Mouse (Mus musculus): ENCODE results near the gene Rps28. TPM values are rescaled to one million over a fixed set of nuclear protein-coding genes. Genes with fewer than 3 reads are reported as not detected.
"Not testable (repeated sequence)": the region's sequence is repeated elsewhere in the genome, so short reads cannot be mapped to it uniquely, and the experiment has no call there.

Rps28 gene
- 653 and 777 TPM in 2 replicates for polyA plus RNA-seq (2014; fragmentation: Nextera tagmentation; extraction: Ambion mirVana)

DNA sequence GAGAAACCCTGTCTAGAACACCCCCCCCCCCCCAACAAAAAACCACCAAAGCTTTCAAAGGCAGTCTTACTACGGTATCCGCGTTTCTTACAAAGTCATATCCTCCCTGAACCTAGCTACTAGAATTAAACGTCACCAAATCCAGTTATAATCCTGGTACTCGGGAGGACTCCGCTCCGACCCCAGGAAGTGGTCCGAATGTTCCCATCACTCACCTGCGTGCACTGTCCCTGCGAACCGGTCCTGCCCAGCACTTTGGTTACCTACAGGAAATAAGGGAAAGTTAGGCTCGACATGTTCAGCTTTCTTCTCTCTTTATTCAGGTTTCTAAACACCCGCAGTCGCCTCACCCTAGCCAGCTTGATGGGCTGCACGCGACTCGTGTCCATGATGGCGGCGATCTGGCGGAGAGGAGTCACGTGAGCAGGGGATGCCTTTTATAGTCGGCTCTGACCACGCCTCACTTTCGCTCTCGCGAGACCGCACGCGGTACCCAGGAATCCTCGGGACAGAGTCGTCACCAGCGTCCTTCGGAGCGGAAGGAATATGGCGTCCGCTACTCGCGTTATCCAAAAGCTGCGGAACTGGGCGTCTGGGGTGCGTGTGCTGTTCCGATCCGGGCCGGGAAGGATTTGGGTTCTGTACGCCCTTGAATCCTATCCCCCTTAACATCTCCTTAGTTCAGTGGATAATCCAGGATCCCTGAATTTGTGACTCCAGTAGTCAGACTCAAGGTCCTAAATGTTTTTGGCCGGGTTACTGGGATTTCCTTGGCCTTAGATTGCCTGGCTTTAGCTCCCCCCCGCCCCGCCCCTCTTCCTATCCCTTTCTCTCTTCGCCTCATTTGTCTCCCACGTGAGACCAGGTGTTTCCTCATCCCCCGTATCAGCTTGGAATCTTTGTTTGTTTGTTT is at the start of gene Rps28, which contains the start of gene Ndufa7:
Rps28 (minus strand) TSS at position 479 of the 913 bp plus-strand sequence.
Ndufa7 (plus strand) TSS at position 489 of the 913 bp plus-strand sequence.
- WGBS = under 1% methylated on average over 51 of the region's 51 CpGs
- Histone ChIP-seq H3K9me3 (ENCODE audit: control insufficient read depth, low read length) (no peaks in the 10 kb centered on the region), H3K4me1 (ENCODE audit: control insufficient read depth, insufficient read depth, low read length) (peaks cover 24% of the 10 kb centered on the region), H3K27me3 (ENCODE audit: control insufficient read depth, insufficient read depth, low read length) (no peaks in the 10 kb centered on the region), H3K4me2 (ENCODE audit: low read length) (peak within 1 kb of the TSS; percentile 74), H3K27ac (replicated peaks; ENCODE audit: low read depth, low read length) (peak within 1 kb of the TSS; percentile 86), H3K4me3 (replicated peaks; ENCODE audit: low read depth, low read length) (peak within 1 kb of the TSS; percentile 50), H3K36me3 (ENCODE audit: control insufficient read depth, insufficient read depth, low read length) (peaks cover 44% of the 10 kb centered on the region), H3K9ac (replicated peaks; ENCODE audit: low read length) (peak within 1 kb of the TSS; percentile 87)
- ATAC-seq (ENCODE audit: low FRiP score, low TSS enrichment) = peak; percentile 94
- peak; percentile 99 for DNase-seq

DNA sequence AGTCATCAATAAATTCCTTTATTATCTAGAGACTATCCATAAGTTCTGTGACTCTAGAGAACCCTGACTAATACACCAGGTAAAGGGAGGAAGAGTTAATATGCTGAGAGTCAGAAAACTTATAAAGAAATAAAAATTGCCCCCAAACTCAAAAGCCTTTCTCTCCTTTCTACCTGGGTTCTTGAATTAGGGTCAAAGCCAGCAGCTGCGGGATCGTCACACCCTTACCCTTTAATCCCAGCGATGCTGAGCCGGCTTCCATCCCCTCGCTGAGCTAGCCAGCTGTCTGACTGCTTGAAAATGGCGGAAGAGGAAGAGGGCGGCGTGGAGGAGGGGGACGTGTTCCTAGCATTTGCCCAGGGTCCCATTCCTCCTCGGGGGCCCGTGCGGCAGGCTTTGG is 49.2 kb upstream of the Rps28 start, which contains the start of gene Gm7029:
Gm7029 (plus strand) TSS at position 301 of the 400 bp plus-strand sequence.
- not testable (repeated sequence) for H3K9ac ChIP-seq (replicated peaks; ENCODE audit: low read length); H3K27me3 ChIP-seq (ENCODE audit: control insufficient read depth, insufficient read depth, low read length); H3K4me3 ChIP-seq (replicated peaks; ENCODE audit: low read depth, low read length); H3K27ac ChIP-seq (replicated peaks; ENCODE audit: low read depth, low read length); H3K9me3 ChIP-seq (ENCODE audit: control insufficient read depth, low read length); ATAC-seq (ENCODE audit: low FRiP score, low TSS enrichment); DNase-seq; H3K4me2 ChIP-seq (ENCODE audit: low read length); H3K4me1 ChIP-seq (ENCODE audit: control insufficient read depth, insufficient read depth, low read length); H3K36me3 ChIP-seq (ENCODE audit: control insufficient read depth, insufficient read depth, low read length)
- WGBS = 76% methylated on average over 3 of the region's 12 CpGs

DNA sequence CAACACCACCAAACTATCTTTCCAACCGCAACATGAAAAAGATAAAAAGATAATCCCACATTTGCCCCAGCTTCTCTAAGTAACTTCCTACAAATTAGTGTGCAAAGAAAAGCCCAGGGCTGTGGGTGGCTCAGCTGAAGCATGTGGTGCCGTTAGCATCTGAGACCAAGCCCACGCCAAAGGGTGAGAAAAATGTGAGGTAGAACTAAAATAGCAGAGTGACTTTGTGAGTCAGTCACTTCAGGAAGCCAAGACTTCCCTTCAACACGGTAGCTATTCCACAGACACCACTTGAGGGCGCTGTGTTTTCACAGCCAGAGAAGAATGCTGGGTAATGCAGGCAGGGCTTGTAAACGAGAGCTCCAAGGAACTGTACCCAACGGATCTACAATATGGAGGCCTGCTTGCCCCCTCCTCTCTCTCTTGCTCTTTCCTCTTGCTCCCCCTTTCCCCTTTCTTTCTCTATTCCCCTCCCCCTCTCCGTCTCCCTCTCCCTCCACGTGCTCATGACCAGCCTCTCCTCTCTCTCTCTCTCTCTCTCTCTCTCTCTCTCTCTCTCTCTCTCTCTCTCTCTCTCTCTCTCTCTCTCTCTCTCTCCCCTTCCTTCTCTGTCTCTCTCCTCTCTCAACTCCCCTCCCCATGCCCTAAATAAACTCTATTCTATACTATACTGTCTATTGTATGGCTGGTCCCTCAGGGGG is 41.1 kb upstream of the Rps28 start:
- WGBS = 42% methylated on average over 9 of the region's 9 CpGs
- DNase-seq = peak; percentile 3
- no peak overlapping the region for H3K9ac ChIP-seq (replicated peaks; ENCODE audit: low read length)

DNA sequence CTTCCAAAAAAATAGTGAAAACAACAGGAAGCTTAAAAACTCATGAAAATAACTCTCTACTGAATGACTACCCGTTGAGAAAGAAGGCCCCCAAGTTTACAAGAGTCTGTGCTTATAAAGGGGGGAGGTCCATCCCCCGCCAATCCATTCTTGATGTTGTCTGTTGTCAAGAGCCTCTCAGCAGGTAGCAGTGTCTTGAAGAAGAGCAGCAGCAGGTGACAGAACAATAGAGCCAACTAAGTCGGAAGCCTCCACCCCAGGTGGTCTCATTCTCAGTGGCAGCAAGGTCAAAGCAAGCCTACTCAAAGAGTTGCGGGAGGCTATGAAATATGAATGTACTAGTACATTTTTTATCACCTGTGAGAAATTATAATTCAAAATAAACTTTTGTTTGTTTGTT is 33.5 kb upstream of the Rps28 start:
- H3K4me3 ChIP-seq (replicated peaks; ENCODE audit: low read depth, low read length) = no peak overlapping the region
- 60% methylated on average over 4 of the region's 4 CpGs for WGBS
- no peak overlapping the region for H3K4me2 ChIP-seq (ENCODE audit: low read length)
- no peak for DNase-seq
- H3K4me1 ChIP-seq (ENCODE audit: control insufficient read depth, insufficient read depth, low read length) = no peaks in the 10 kb centered on the region
- H3K36me3 ChIP-seq (ENCODE audit: control insufficient read depth, insufficient read depth, low read length) = no peaks in the 10 kb centered on the region
- no peaks in the 10 kb centered on the region for H3K9me3 ChIP-seq (ENCODE audit: control insufficient read depth, low read length)
- no peak for ATAC-seq (ENCODE audit: low FRiP score, low TSS enrichment)
- H3K27ac ChIP-seq (replicated peaks; ENCODE audit: low read depth, low read length) = no peak overlapping the region
- no peak overlapping the region for H3K9ac ChIP-seq (replicated peaks; ENCODE audit: low read length)
- no peaks in the 10 kb centered on the region for H3K27me3 ChIP-seq (ENCODE audit: control insufficient read depth, insufficient read depth, low read length)

More for the DNA sequence above, 41.1 kb upstream of the Rps28 start:
- H3K4me1 ChIP-seq (ENCODE audit: control insufficient read depth, insufficient read depth, low read length) = no peaks in the 10 kb centered on the region
- H3K27me3 ChIP-seq (ENCODE audit: control insufficient read depth, insufficient read depth, low read length) = no peaks in the 10 kb centered on the region
- ATAC-seq (ENCODE audit: low FRiP score, low TSS enrichment) = no peak
- H3K36me3 ChIP-seq (ENCODE audit: control insufficient read depth, insufficient read depth, low read length) = no peaks in the 10 kb centered on the region
- H3K27ac ChIP-seq (replicated peaks; ENCODE audit: low read depth, low read length) = no peak overlapping the region
- no peaks in the 10 kb centered on the region for H3K9me3 ChIP-seq (ENCODE audit: control insufficient read depth, low read length)
- no peak overlapping the region for H3K4me2 ChIP-seq (ENCODE audit: low read length)
- no peak overlapping the region for H3K4me3 ChIP-seq (replicated peaks; ENCODE audit: low read depth, low read length)

DNA sequence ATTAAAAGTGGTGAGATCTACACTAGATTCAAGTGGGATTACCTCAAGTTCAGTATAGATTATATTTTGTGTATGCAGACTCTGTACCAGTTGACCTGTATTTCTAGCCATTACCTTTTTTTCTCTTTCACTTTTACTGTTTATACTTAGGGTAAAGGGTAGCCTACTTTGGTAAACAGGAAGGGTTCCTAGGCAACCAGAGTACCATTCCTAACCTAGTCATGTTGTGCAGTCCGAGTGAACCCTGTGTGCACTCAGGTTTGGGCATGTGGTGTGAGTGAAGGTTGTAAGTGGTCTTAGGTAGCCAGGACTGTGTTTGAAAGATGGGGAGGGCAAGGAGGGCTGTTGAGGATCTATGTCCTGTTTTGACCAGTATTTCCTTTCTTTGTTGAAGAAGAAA is 27.0 kb upstream of the Rps28 start:
- ATAC-seq (ENCODE audit: low FRiP score, low TSS enrichment) (no peak), DNase-seq (no peak)
- no peaks in the 10 kb centered on the region for H3K4me1 ChIP-seq (ENCODE audit: control insufficient read depth, insufficient read depth, low read length)
- H3K27me3 ChIP-seq (ENCODE audit: control insufficient read depth, insufficient read depth, low read length) = no peaks in the 10 kb centered on the region
- WGBS = 84% methylated on average over 1 of the region's 1 CpGs
- no peaks in the 10 kb centered on the region for H3K9me3 ChIP-seq (ENCODE audit: control insufficient read depth, low read length)
- H3K4me2 ChIP-seq (ENCODE audit: low read length) = no peak overlapping the region
- H3K4me3 ChIP-seq (replicated peaks; ENCODE audit: low read depth, low read length) = no peak overlapping the region
- no peak overlapping the region for H3K27ac ChIP-seq (replicated peaks; ENCODE audit: low read depth, low read length)
- H3K36me3 ChIP-seq (ENCODE audit: control insufficient read depth, insufficient read depth, low read length) = peaks cover 31% of the 10 kb centered on the region
- H3K9ac ChIP-seq (replicated peaks; ENCODE audit: low read length) = no peak overlapping the region

DNA sequence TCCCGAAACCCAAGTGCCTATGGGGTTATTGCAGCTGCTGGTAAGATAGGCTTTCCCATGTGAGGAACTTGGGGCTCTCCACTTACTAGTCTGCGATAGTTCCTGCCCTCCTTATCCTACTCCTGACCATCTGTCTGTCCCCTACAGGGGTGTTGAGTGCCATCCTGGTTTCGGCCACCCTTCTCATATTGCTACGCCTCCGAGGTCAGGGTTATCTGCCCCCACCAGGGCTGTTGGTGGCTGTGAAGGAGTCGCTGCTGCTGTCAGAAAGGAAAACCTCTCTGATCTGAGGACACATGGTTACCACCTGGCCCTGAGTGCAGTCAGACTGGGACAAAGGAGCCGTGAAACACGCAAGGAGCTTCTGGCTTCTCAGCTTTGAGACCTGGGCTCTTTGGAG is 23.8 kb upstream of the Rps28 start:
- H3K4me1 ChIP-seq (ENCODE audit: control insufficient read depth, insufficient read depth, low read length) = peaks cover 15% of the 10 kb centered on the region
- H3K27ac ChIP-seq (replicated peaks; ENCODE audit: low read depth, low read length) = no peak overlapping the region
- ATAC-seq (ENCODE audit: low FRiP score, low TSS enrichment) (no peak), DNase-seq (no peak)
- no peak overlapping the region for H3K4me2 ChIP-seq (ENCODE audit: low read length)
- H3K9me3 ChIP-seq (ENCODE audit: control insufficient read depth, low read length) = no peaks in the 10 kb centered on the region
- H3K36me3 ChIP-seq (ENCODE audit: control insufficient read depth, insufficient read depth, low read length) = peaks cover 32% of the 10 kb centered on the region
- H3K9ac ChIP-seq (replicated peaks; ENCODE audit: low read length) = no peak overlapping the region
- 95% methylated on average over 8 of the region's 8 CpGs for WGBS
- H3K27me3 ChIP-seq (ENCODE audit: control insufficient read depth, insufficient read depth, low read length) = no peaks in the 10 kb centered on the region
- H3K4me3 ChIP-seq (replicated peaks; ENCODE audit: low read depth, low read length) = no peak overlapping the region

DNA sequence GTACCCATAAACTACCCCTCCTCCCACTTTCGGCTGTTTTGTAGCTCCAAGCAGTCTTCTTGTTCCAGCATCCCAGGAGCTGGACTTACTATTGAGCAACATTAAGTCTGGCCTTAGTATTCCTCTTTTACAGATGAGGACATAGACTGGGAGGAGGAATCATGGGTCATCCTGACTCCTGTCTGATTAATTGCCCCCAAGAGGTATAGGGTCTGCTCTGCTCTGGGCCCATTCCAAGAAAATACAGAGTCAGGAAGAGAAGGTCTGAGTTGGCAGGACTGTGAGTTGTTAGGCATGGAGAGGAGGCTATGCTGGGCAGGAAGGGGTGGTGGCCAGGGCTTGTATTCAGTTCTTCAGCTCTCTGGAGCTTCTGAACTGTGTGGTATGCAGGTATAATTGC is 19.8 kb upstream of the Rps28 start:
- H3K9me3 ChIP-seq (ENCODE audit: control insufficient read depth, low read length) = no peaks in the 10 kb centered on the region
- peak overlapping the region; percentile 95 for H3K4me2 ChIP-seq (ENCODE audit: low read length)
- H3K4me3 ChIP-seq (replicated peaks; ENCODE audit: low read depth, low read length) = peak overlapping the region; percentile 90
- H3K27ac ChIP-seq (replicated peaks; ENCODE audit: low read depth, low read length) = no peak overlapping the region
- H3K27me3 ChIP-seq (ENCODE audit: control insufficient read depth, insufficient read depth, low read length) = no peaks in the 10 kb centered on the region
- ATAC-seq (ENCODE audit: low FRiP score, low TSS enrichment) (no peak), DNase-seq (no peak)
- H3K36me3 ChIP-seq (ENCODE audit: control insufficient read depth, insufficient read depth, low read length) = peaks cover 30% of the 10 kb centered on the region
- peaks cover 15% of the 10 kb centered on the region for H3K4me1 ChIP-seq (ENCODE audit: control insufficient read depth, insufficient read depth, low read length)
- H3K9ac ChIP-seq (replicated peaks; ENCODE audit: low read length) = peak overlapping the region; percentile 72; the same call in 1 of the 2 replicates
- WGBS = 77% methylated on average over 1 of the region's 1 CpGs

DNA sequence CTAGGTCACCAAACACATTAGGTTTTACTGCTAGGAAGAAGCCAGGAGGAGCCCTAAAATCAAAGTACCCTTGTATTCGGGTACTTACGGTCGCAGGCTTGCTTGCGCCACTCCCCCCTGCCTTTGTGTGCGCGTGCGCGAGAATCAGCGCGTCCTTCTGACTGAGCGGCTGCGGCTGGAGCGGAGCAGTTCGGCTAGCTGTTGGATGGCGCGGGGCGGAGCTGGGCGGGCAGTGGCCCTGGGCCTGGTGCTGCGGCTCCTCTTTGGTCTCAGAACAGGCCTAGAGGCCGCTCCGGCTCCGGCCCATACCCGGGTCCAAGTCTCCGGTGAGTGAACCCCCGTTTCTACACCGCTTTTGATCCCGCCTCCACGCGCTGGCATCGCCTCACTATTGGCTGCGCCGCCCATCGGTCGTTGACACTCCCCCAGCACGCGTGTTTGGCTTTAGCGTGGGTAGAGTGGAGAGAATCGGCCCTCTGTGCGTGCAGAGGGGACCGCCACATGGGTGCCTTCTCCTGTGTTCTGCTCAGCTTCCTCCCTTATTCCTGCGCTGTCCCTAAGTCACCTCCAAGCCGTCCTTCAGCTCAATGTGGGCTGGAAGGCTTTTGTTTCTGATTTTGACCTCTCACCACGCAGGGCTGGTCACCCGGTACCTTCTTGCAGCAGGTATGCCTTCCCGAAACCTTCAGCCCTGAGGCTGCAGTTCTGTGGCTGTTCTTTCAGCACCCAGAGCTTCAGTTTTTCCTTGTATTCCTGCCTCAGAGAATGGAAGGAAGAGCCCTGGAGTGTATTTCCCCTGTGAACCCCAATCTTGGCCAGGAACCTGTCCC is 18.8 kb upstream of the Rps28 start, which contains the start of gene Cd320:
Cd320 (plus strand) TSS at position 126 of the 830 bp plus-strand sequence.
- Histone ChIP-seq H3K27ac (replicated peaks; ENCODE audit: low read depth, low read length) (peak within 1 kb of the TSS; percentile 78), H3K9me3 (ENCODE audit: control insufficient read depth, low read length) (no peaks in the 10 kb centered on the region), H3K4me1 (ENCODE audit: control insufficient read depth, insufficient read depth, low read length) (peaks cover 15% of the 10 kb centered on the region), H3K9ac (replicated peaks; ENCODE audit: low read length) (peak within 1 kb of the TSS; percentile 72), H3K36me3 (ENCODE audit: control insufficient read depth, insufficient read depth, low read length) (peaks cover 29% of the 10 kb centered on the region), H3K4me3 (replicated peaks; ENCODE audit: low read depth, low read length) (peak within 1 kb of the TSS; percentile 90), H3K4me2 (ENCODE audit: low read length) (peak within 1 kb of the TSS; percentile 95), H3K27me3 (ENCODE audit: control insufficient read depth, insufficient read depth, low read length) (no peaks in the 10 kb centered on the region)
- ATAC-seq (ENCODE audit: low FRiP score, low TSS enrichment) (peak; percentile 93), DNase-seq (peak; percentile 96)
- WGBS = under 1% methylated on average over 45 of the region's 45 CpGs
